Comparison of ENCODE assay signal across 31 mouse cellular contexts in the genomic region with DNA sequence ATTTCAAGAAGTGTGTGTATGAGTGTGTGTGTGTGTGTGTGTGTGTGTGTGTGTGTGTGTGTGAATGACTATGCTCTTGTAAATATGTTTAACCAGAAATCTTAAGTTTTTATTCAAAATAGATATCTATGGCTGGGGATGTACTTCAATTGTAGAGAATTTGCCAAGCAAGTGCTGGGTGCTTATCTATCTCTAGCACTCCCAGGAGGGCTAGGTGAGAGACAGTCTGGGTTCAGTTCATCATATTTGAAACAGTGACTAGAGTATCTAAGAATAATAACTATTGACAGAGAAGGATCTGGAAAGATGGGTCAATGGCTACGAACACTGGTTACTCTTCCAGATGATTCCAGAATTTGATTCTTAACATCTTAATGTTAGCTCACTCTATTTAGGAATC.
"Had no signal": no experiment of that assay in that cellular context is flagged by ENCODE, and none has a peak within 500 bp of the region (broad histone marks: within the 10 kb centered on the region; RNA-seq: fewer than 3 reads in every experiment).

No protein-coding gene starts in this region.

- H3K4me1 ChIP-seq: limb, embryonic 10.5 days; limb, embryonic 12.5 days; limb, embryonic 13.5 days; limb, embryonic 15.5 days; liver, embryonic 12.5 days; liver, embryonic 13.5 days; liver, embryonic 15.5 days; lung, embryonic 15.5 days; midbrain, embryonic 10.5 days; midbrain, embryonic 12.5 days; midbrain, embryonic 13.5 days; neural tube, embryonic 12.5 days had no signal

- DNase-seq: left cerebral cortex, postnatal 4 days; liver; liver, embryonic 13.5 days; liver, postnatal 0 days; lung, adult 18-20 months; lung, adult 2 months; lung, embryonic 14.5 days; lung, postnatal 10 days; lung, postnatal 14 days; lung, postnatal 36 days; lung, postnatal 4 days; midbrain, embryonic 14.5 days had no signal

- ATAC-seq: liver, embryonic 12.5 days; liver, postnatal 0 days; lung, postnatal 0 days; midbrain, embryonic 13.5 days; midbrain, embryonic 15.5 days; midbrain, embryonic 16.5 days had no signal

- H3K4me3 ChIP-seq: left cerebral cortex, adult 2 months; limb, embryonic 10.5 days; limb, embryonic 12.5 days; limb, embryonic 13.5 days; limb, embryonic 15.5 days; liver, embryonic 12.5 days; liver, embryonic 13.5 days; liver, embryonic 15.5 days; lung, embryonic 15.5 days; megakaryocyte, embryonic 14.5 days; midbrain, embryonic 10.5 days; midbrain, embryonic 12.5 days; midbrain, embryonic 13.5 days; midbrain, embryonic 15.5 days; myocyte; neural tube, embryonic 12.5 days had no signal

- H3K9ac ChIP-seq: limb, embryonic 12.5 days; limb, embryonic 13.5 days; limb, embryonic 15.5 days; liver, embryonic 12.5 days; liver, embryonic 13.5 days; liver, embryonic 14.5 days; liver, embryonic 15.5 days; liver, postnatal 0 days; lung, embryonic 14.5 days; lung, embryonic 15.5 days; midbrain, embryonic 12.5 days; midbrain, embryonic 13.5 days; midbrain, embryonic 15.5 days; neural tube, embryonic 12.5 days had no signal

- H3K27ac ChIP-seq: left cerebral cortex, adult 2 months; limb, embryonic 10.5 days; limb, embryonic 12.5 days; limb, embryonic 13.5 days; limb, embryonic 15.5 days; liver, embryonic 12.5 days; liver, embryonic 13.5 days; liver, embryonic 14.5 days; liver, embryonic 15.5 days; lung, embryonic 15.5 days; macrophage; midbrain, embryonic 10.5 days; midbrain, embryonic 12.5 days; midbrain, embryonic 13.5 days; midbrain, embryonic 15.5 days; neural tube, embryonic 12.5 days had no signal

- H3K36me3 ChIP-seq: limb, embryonic 10.5 days; limb, embryonic 12.5 days; limb, embryonic 13.5 days; limb, embryonic 15.5 days; liver, embryonic 12.5 days; liver, embryonic 13.5 days; liver, embryonic 15.5 days; lung, embryonic 15.5 days; midbrain, embryonic 10.5 days; midbrain, embryonic 12.5 days; midbrain, embryonic 13.5 days; midbrain, embryonic 15.5 days; neural tube, embryonic 12.5 days had no signal

- H3K27me3 ChIP-seq: limb, embryonic 12.5 days; limb, embryonic 13.5 days; limb, embryonic 15.5 days; liver, embryonic 12.5 days; liver, embryonic 13.5 days; liver, embryonic 15.5 days; lung, embryonic 15.5 days; megakaryocyte, embryonic 14.5 days; midbrain, embryonic 12.5 days; midbrain, embryonic 13.5 days; midbrain, embryonic 15.5 days; neural tube, embryonic 12.5 days had no signal
